Comparison of ENCODE assay signal across 22 mouse cellular contexts in genomic region chr2:161706386-161706915, GRCm38 (mm10).
DNase-seq lines count a peak whose midpoint lies in the region; ATAC-seq lines count a peak whose summit lies in the region.
"Had no signal": no experiment of that assay in that cellular context is flagged by ENCODE, and none has a peak within 500 bp of the region (broad histone marks: within the 10 kb centered on the region; RNA-seq: fewer than 3 reads in every experiment).

No protein-coding gene starts in this region.

- no peak for DNase-seq in cerebellum, adult 8-10 months
- peak; percentile 33 to 43 for DNase-seq in cerebellum, adult 18-20 months
- peak; percentile 35 for DNase-seq in cerebellum, adult 9-11 months
- DNase-seq in cerebellum, postnatal 36 days: peak; percentile 34 to 40
- DNase-seq in lung, postnatal 14 days: no peak
- no peak for DNase-seq in yolk sac, embryonic 10.5 days (ENCODE audit: low spot score)
- no peak for DNase-seq in right cerebral cortex, adult 2 months (ENCODE audit: low spot score in 2 of 2)
- DNase-seq: adrenal gland, adult 8-10 months; adrenal gland, postnatal 36 days; forebrain, postnatal 0 days; gastrocnemius, adult 2 months; gastrocnemius, postnatal 14 days; heart, adult 11 months; heart, postnatal 14 days; heart, postnatal 4 days; kidney, adult 18-20 months had no signal

- ATAC-seq in cerebellum, adult (ENCODE audit: insufficient number of reproducible peaks, low FRiP score, low TSS enrichment): peak; percentile 82
- ATAC-seq: activated CD4-positive, CD25-positive, alpha-beta regulatory T cell, adult 4 months; forebrain, embryonic 14.5 days; forebrain, postnatal 0 days; hindbrain, postnatal 0 days; inflammation-experienced regulatory T-cells, adult 6 months; intestine, embryonic 16.5 days had no signal

Comparison
In these comparisons a context has a peak if more than half of its experiments do, and no peak if none do; other contexts are left out.
1. DNase-seq: peak in cerebellum, adult 18-20 months (2 of 2), cerebellum, adult 9-11 months (single experiment) and cerebellum, postnatal 36 days (2 of 2); none in cerebellum, adult 8-10 months (single experiment), lung, postnatal 14 days (single experiment), yolk sac, embryonic 10.5 days (single experiment) and right cerebral cortex, adult 2 months (0 of 2).